Mouse (Mus musculus) kidney, postnatal 0 days (tissue): ENCODE measurements around the gene Fez2. TPM values are rescaled to one million over a fixed set of nuclear protein-coding genes. Genes with fewer than 3 reads are reported as not detected.

Source experiments
- ATAC-seq: fragments of 200-750 bp; cut with Nextera tagmentation; replicated peaks from 2 replicates; pipeline ENCODE4 v1.8.0; 2017; ENCODE audit warnings: low read depth, moderate number of reproducible peaks, moderate TSS enrichment, moderate library complexity; ENCODE audit not compliant: low FRiP score
- DNase-seq: peaks from one replicate; pipeline ENCODE4 v3.0.0-alpha.2; 2016; ENCODE audit warnings: low spot score
- H3K27ac ChIP-seq: fragments of 300-500 bp; sonication (generic); 2 replicates; pipeline ENCODE4 v1.5.1; 2014; ENCODE audit warnings: mild to moderate bottlenecking
- H3K27me3 ChIP-seq: fragments of 300-500 bp; sonication (generic); 2 replicates; pipeline ENCODE4 v1.6.1; 2014; ENCODE audit warnings: low read length, mixed read lengths; ENCODE audit not compliant: insufficient read depth
- H3K36me3 ChIP-seq: fragments of 300-500 bp; sonication (generic); 2 replicates; pipeline ENCODE4 v1.6.1; 2014; ENCODE audit warnings: low read length, mixed read lengths; ENCODE audit not compliant: insufficient read depth
- H3K4me1 ChIP-seq: fragments of 300-500 bp; sonication (generic); replicated peaks from 2 replicates; pipeline ENCODE4 v1.6.1; 2014; ENCODE audit warnings: antibody characterized with exemption, low read length, mixed read lengths; ENCODE audit not compliant: insufficient read depth
- H3K4me2 ChIP-seq: fragments of 300-500 bp; sonication (generic); 2 replicates; pipeline ENCODE4 v1.6.1; 2014; ENCODE audit warnings: mild to moderate bottlenecking, low read length, moderate library complexity, mixed read lengths
- H3K4me3 ChIP-seq: fragments of 300-500 bp; sonication (generic); replicated peaks from 2 replicates; pipeline ENCODE4 v1.5.1; 2014; ENCODE audit warnings: low read depth, low read length
- H3K9ac ChIP-seq: fragments of 300-500 bp; sonication (generic); 2 replicates; pipeline ENCODE4 v1.6.1; 2014; ENCODE audit warnings: low read depth, low read length
- H3K9me3 ChIP-seq: fragments of 300-500 bp; sonication (generic); replicated peaks from 2 replicates; pipeline ENCODE4 v1.6.1; 2016; ENCODE audit warnings: low read length, inconsistent platforms, mixed read lengths
- CTCF ChIP-seq: IDR thresholded peaks from 2 replicates; pipeline ENCODE4 v1.5.1; 2016; ENCODE audit warnings: antibody characterized with exemption, low read depth, mild to moderate bottlenecking, moderate library complexity
- WGBS: fragments of 180-500 bp; shearing (Covaris S2); extraction: QIAGEN DNeasy Blood & Tissue Kit; methylation state at CpG from one replicate; pipeline ENCODE4 v1.1.7; 2014; 5-methylcytosine and 5-hydroxymethylcytosine counted together
- polyA plus RNA-seq: library from polyadenylated mRNA; unstranded; fragments of >200 nt; fragmentation: Nextera tagmentation; extraction: Ambion mirVana; gene quantifications from 2 replicates; pipeline ENCODE4 v1.2.1, GENCODE M21; 2015

Gene Fez2
- polyA plus RNA-seq, 1 experiment from 2014 or later: 46.5 TPM

DNA sequence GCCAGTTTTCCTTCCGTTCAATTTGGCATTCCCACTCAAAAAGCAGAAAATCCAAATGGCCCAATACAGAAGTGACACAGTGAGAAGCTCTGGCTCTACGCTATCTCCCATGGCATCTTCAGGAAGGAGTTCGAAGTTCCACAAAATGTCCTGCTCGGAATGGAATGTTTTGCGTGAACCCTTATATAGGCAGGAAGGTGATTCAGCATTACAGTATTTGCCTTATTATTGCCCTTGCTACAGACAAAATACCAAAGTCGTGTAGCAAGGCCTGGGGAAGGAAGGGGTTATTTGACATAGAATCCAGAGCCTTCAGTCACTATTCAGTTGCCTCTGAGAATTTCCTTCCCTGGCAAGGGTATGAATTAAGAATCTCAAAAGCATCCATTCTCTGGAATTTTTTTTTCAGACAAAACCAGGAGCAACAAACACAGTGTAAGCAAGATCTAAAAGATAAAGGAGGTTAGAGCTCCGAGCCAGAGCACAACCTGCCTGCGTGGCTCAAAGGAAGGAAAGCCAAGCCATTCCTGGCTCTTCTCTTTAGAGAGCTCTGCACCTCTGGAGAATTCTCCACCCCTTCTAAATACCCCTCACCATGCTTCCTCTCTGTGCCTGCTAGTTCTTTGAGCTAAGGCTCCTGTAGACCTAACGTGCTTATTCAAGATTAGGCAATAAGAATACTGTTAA lies 25.4 kb downstream of the Fez2 start:
- Histone ChIP-seq H3K27ac (no peak overlapping the region), H3K9me3 (no peaks in the 10 kb centered on the region), H3K27me3 (no peaks in the 10 kb centered on the region), H3K4me2 (no peak overlapping the region), H3K36me3 (no peaks in the 10 kb centered on the region), H3K4me1 (no peaks in the 10 kb centered on the region), H3K4me3 (no peak overlapping the region), H3K9ac (no peak overlapping the region)
- 55% methylated on average over 9 of the region's 9 CpGs for WGBS
- DNase-seq (peak; percentile 22), ATAC-seq (no peak)
- no peak for TF ChIP-seq CTCF

DNA sequence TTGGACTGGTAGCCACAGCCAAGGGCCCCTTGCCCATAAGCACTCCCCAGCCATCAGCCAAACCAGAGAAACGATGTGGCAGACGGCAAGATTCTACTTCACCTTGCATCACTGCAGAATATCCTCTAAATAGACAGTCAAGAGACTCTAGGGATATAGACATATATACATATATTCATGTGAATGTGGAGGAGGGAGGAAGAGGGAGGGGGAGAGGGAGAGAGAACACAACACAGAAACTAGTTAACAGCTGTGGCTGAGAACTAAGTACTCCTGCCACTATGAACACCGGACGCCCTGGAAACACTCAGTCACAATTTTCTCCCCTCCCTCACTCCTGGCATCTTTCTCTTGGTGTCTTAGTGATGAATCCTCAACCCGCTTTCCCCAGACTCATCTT lies 28.4 kb downstream of the Fez2 start:
- H3K4me2 ChIP-seq: no peak overlapping the region
- 94% methylated on average over 5 of the region's 5 CpGs for WGBS
- DNase-seq (no peak), ATAC-seq (no peak)
- H3K4me1 ChIP-seq: no peaks in the 10 kb centered on the region
- no peak for TF ChIP-seq CTCF
- no peak overlapping the region for H3K27ac ChIP-seq
- no peaks in the 10 kb centered on the region for H3K36me3 ChIP-seq
- H3K9ac ChIP-seq: no peak overlapping the region
- no peaks in the 10 kb centered on the region for H3K27me3 ChIP-seq
- H3K9me3 ChIP-seq: no peaks in the 10 kb centered on the region
- H3K4me3 ChIP-seq: no peak overlapping the region

DNA sequence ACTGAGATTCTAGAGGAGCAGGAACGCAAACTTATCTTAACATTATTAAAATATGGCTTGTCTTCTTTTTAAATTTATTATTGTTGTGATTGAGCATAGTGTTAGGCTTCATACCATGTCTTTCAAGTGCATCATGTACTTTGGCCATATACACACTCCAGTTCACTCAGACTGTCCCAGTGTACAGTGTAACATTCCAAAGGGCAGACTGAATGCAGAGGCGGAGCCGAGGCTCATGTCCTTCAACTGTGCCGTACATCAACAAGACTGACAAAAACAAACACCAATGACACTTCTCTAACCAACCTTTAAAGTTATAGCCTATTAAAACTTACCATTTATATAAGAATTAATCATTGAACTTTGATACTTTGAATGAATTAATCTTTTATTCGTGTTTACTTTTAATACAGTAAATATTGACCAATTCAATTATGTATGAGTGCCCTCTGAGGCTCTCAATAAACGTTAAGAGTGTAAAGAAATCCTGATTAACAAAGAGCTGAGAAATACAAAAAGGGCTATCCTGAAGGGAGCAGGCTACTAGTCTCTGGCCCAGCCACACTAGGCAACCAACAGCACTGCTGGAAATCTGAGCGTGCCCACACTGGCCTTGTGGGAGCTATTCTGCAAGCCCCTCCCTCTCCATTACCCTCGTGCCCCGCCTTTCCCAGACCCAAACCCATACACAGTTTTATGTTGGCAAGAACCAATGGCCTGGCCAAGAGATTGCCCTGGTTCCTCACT lies 29.7 kb downstream of the Fez2 start:
- Histone ChIP-seq H3K27ac (no peak overlapping the region), H3K4me3 (no peak overlapping the region), H3K27me3 (no peaks in the 10 kb centered on the region), H3K9ac (no peak overlapping the region), H3K4me2 (no peak overlapping the region), H3K9me3 (no peaks in the 10 kb centered on the region), H3K4me1 (no peaks in the 10 kb centered on the region), H3K36me3 (no peaks in the 10 kb centered on the region)
- peak; percentile 89 for ATAC-seq
- TF ChIP-seq CTCF: no peak
- DNase-seq: no peak
- 68% methylated on average over 9 of the region's 9 CpGs for WGBS

DNA sequence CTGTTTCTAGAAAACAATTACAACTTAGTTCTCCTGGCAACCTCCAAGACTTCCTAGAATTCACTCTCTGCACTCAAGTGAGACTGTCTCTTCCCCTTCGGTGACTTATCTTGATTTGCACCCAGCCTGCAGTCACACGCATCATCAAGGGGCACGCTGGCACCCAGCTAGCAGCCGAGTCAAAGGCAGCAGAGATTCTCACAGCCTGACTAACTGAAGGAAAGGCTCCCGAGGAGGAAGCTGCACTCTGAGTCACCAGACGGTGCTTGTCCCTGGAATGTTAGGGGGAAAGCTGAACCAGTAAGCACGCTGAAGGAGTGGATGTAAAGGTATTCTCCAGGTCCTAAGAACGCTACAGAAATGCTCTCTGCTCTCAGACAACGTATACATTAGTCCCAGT lies 30.3 kb downstream of the Fez2 start:
- no peak; the same call in 1 of the 2 replicates for ATAC-seq
- 73% methylated on average over 9 of the region's 9 CpGs for WGBS
- Histone ChIP-seq H3K27me3 (no peaks in the 10 kb centered on the region), H3K27ac (0 out of 2 replicates have a peak overlapping the region, but pooled peaks have one; percentile 22), H3K4me1 (no peaks in the 10 kb centered on the region), H3K4me2 (no peak overlapping the region), H3K9me3 (no peaks in the 10 kb centered on the region), H3K9ac (no peak overlapping the region), H3K4me3 (no peak overlapping the region), H3K36me3 (no peaks in the 10 kb centered on the region)
- no peak for TF ChIP-seq CTCF
- no peak for DNase-seq

DNA sequence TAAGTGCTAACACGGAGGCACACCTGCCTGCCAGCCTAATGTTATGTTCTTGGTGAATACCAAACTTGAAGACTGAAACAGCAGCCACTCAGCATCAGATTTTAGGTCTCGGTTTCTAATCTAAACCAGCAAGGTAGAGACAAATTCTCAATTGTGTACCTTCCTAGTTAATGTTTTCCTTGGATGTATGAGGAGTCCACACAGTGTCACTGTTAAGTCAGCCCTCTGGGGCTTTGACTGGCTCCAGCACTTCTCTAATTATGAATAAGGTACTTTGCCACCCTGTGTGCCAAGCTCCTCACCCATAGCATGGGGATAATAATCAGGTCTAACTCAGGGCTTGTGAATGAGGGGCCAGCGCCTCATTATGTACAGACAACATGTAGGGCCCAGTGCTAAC lies 35.6 kb downstream of the Fez2 start:
- no peak for TF ChIP-seq CTCF
- ATAC-seq (no peak), DNase-seq (no peak)
- no peak overlapping the region for H3K4me3 ChIP-seq
- H3K27ac ChIP-seq: no peak overlapping the region
- WGBS: 92% methylated on average over 3 of the region's 3 CpGs
- H3K4me2 ChIP-seq: no peak overlapping the region
- no peaks in the 10 kb centered on the region for H3K9me3 ChIP-seq
- peaks cover 12% of the 10 kb centered on the region for H3K36me3 ChIP-seq
- H3K9ac ChIP-seq: no peak overlapping the region
- no peaks in the 10 kb centered on the region for H3K4me1 ChIP-seq
- no peaks in the 10 kb centered on the region for H3K27me3 ChIP-seq

DNA sequence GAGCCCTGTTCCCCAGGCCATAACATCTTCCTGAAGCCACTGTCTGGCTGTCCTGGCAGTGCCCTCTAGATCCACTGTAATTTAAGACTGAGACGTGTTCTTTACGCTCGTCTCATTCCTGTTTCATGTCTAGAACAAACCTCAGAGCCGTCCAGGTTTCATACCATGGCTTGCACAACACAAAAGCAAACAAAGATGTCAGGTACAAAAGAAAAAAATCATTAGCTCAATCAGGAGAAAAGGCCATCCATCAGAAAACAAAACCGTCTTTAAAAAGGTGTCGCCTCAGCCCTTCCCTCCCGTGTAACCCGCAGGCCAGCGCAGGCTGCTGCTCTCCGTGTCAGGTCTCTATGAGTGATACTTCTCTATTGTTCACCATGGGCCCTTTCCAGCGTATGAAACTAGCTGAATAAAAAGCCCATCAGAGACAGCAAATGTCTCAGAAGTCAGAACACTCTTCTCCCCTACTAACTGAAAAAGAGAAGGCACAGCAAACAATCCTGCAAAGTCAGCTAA lies 38.2 kb downstream of the Fez2 start:
- ATAC-seq (0 out of 2 replicates have a peak, but pooled peaks have one; percentile 26), DNase-seq (no peak)
- Histone ChIP-seq H3K9ac (no peak overlapping the region), H3K4me1 (no peaks in the 10 kb centered on the region), H3K27me3 (no peaks in the 10 kb centered on the region), H3K4me2 (no peak overlapping the region), H3K27ac (no peak overlapping the region), H3K9me3 (no peaks in the 10 kb centered on the region), H3K4me3 (no peak overlapping the region), H3K36me3 (peaks cover 12% of the 10 kb centered on the region)
- 56% methylated on average over 11 of the region's 11 CpGs for WGBS
- TF ChIP-seq CTCF: no peak
